Mouse (Mus musculus): ENCODE results near the gene Nipa1. TPM values are rescaled to one million over a fixed set of nuclear protein-coding genes. Genes with fewer than 3 reads are reported as not detected.

Gene Nipa1
- total RNA-seq, 4 experiments from 2014 or later = 63.2 to 75.9 (median 64.6) TPM

DNA sequence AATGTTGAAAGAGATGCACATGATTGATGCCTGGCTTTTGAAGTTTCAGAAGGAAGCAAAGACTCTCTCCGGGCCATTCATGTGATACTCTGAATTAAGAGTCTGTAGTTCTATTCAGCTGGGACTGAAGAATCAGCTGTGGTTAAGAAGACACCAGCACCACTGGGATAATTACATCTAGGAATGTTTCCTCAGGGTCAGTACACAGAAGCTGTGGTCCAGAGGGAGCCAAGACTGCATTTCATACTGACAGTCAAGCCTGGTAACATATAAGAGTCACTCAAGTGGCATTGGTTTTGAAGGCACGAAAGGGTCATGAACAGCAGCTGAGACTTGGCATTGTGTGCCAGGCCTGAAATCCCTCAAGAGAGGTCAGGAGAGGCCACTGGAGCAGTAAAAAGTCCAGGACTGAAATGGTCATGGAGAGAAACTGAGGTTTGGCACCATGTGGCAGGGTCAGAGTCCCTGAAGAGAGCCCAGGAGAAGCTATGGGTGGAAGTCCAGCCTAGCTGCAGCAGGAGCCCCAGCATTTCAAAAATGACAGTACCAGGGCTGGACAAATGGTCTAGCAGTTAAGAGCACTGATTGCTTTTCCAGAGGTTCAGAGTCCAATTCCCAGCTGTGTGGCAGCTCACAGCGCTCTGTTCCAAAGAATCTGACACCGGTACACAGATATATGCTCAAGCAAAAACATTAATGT, 9.3 kb downstream of the Nipa1 start:
- no peak for DNase-seq (ENCODE audit: low spot score in 2 of 2)

DNA sequence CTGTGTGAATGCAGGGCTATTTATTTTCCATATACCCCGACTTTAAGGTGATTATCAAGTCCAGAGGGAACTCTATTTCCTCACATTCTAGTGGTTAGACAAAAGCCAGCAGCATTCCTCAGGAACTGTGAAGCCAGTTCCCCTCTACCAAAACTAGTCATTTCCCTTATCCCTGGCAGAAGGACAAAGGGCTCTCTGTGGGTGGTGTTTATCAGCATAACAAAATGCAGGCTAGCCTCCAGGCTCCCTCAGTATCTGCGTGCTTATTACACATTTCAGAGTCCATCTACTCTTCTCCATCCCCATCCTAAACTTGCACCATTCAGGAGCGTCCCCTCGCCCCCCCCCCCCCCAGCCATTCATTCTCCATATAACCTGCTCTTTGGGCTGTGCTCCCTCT, 20.8 kb downstream of the Nipa1 start:
- DNase-seq (ENCODE audit: low spot score in 2 of 2) = no peak

DNA sequence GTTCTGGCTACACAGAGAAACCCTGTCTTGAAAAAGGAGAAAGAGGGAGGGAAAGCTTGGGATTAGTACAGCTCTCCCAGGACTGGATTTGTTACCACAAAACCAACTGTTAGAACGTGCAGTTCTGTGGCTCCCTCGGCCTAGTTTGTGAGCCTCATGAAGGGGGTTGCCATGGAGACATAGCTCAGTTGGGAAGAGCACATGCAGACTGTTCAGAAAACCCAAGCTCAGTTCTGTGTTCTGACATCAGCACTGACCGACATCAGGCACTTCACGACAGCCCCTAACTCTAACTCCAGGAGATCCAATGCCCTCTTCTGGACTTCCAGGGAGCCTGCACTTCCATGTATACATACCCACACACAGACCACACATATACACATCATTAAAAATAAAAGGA, 24.7 kb downstream of the Nipa1 start:
- peak in 1 of 2 experiments; percentile 31 for DNase-seq (ENCODE audit: low spot score in 2 of 2)

DNA sequence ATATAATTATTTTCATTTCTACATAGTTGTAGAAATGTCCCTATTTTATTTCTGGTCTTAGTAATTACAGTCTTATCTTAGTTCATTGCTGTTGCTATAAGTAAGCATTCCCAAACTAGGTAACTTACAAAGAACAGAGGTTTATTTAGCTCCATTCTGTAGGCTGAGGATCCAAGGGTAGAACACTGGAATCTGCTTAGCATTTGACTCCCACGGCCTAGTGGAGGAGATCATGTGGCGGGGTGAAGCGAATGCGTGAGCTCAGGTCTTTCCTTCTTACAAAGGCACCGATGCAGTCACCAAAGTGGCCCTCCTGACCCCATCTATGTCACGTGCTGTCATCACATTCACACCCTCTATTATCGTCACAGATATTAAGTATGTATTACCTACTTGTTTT, 27.9 kb downstream of the Nipa1 start:
- no peak for DNase-seq (ENCODE audit: low spot score in 2 of 2)

DNA sequence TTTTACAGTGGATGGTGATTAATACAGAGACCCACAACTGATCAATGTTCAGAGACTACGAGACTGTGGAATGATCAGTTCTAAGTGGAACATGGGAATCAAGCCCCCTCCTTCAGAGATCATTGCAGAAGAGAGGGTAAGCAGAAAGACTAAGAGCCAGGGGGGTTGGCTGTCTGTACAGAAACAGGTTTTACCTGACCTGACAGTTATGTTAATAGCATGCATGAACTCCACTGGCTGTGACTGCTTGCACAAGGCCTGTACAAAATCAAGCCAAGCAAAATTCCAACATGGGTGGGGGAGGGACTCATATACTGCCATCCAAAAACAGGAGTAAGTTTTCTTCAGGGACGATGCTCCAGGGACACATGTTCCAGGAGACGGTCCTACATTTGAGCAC, 28.6 kb downstream of the Nipa1 start:
- DNase-seq (ENCODE audit: low spot score in 2 of 2) = no peak

DNA sequence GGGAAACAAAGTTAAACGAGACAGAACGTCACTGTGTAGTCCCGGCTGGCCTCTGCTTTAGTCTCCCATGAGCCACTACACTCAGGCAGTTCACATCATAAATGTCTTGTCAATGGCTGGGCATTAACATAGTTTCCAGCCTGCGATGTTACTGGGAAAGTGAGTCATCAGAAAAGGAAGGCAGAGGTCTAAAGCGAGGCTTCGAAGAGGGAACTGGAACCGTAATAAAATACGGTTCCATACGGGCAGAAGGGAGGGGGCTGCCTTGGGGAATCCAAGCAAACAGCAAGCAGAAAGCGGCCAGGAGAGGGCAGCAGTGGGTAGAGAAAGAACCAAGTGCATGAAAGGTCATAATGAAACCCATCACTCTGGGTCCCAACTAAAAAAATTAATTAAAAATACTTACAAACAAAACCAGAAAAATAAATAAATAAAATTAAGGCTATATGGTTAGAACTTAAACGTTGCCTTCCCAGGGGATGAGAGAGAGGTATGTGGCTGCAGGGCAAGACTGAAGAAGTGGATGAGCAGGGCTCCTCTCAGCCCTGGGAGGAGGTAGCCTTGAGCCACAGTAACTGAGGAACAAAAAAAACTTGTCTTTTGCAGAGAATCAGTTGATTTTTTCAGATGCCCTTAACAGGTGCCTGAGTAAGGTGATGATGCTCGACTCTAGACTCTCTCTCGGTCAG, 33.1 kb downstream of the Nipa1 start:
- DNase-seq (ENCODE audit: low spot score in 2 of 2) = peak in 1 of 2 experiments; percentile 59

DNA sequence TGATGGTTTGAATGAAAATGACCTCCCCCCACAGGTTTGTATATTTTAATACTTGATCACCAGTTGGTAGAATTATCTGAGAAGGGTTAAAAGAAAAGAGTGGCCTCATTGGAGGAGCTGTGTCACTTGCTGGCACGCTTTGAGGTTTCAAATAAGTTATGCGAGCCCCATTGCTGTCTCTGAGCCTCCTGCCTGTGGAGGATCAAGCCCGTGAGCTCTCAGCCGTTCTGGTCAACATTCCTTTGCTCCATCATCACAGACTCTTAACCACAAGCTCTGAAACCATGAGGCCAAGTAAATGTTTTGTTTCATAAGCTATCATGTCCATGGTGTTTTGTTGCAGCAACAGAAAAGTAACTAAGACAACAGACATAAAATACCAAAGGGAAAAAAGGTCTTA, 35.0 kb downstream of the Nipa1 start:
- DNase-seq (ENCODE audit: low spot score in 2 of 2) = no peak

DNA sequence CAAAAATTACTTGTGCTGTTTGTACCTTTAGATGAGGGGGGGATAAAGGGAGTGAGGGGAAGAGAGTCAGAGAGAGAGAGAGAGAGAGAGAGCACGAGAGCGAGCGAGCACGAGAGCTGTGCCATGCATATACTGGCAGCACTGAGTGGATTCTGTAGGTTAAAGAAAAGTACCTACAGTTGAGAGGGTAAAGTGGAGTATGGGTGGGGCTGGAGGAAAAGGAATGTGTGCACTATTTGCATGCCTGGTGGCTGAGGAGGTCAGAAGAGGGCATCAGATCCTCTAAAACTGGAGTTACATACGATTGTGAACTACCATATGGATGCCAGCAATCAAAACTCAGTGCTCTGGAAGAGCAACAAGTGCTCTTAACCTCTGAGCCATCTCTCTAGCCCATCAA, 36.6 kb downstream of the Nipa1 start:
- DNase-seq (ENCODE audit: low spot score in 2 of 2) = no peak

DNA sequence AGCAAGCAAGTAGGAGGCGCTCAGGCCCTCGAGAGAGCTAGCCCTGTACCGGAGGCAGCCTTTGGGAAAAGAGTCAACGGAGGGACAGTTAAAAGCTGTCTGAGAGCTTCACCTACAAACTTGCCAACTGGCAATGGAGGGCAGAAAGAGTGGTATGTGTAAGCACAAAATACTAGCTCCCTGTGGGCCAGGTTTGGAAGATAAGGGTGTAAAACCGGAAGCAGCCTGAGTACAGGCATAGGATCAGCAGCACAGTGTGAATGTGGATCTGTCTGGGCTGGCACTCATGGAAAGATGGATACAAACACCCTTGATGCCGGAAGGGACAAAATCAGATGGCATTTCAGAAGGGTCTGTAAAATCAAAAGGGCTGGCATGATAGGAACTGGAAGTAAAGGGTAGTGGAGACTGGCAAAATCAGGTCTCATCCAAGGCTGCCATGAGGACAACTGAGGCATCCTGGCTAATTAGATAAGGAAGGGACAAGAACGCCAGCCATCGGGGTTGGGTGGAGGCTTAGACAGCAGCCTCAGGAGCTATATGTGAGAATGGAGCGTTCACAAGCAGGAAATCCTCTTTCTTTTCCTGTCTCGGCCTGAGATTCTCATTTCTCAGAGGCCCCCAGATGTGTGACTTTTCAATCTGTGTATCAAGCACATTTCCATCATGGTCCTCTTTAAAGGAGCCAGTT, 37.6 kb downstream of the Nipa1 start:
- no peak for DNase-seq (ENCODE audit: low spot score in 2 of 2)

DNA sequence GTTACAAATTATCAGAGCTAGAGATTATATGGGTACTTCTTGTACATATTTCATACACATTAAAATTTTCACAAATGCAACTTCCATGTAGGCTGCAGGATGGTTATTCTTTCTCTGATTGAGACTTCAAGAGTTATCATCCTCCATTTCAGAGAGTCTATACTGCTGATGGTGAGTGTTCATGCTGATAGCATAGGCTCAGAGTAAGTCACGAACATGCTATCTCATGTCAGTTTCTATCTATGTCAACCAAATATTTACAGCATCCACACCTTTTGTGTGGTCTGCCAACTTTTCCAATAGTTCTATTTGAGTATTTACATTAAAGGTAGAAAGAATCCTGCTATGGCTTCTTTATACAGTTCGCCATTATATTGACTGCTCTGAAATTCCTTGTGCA, 38.2 kb downstream of the Nipa1 start:
- DNase-seq (ENCODE audit: low spot score in 2 of 2) = no peak

DNA sequence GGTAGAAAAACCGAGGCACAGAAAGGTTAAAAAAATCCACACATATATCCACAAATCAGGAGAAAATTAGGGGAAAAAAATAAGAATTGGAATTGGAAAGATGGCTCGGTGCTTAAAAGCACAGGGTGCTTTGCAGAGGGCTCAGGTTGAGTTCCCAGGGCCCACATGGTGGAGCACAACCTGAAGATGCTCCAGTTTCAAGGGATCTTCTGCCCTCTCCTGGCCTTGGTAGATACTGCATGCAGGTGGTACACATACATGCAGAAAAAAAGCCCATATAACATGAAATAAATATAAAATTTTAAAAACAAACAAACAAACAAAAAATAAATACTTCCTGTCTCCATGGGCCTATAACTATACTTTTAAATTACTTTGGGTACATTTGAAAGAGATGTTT, 45.3 kb downstream of the Nipa1 start:
- no peak for DNase-seq (ENCODE audit: low spot score in 2 of 2)

DNA sequence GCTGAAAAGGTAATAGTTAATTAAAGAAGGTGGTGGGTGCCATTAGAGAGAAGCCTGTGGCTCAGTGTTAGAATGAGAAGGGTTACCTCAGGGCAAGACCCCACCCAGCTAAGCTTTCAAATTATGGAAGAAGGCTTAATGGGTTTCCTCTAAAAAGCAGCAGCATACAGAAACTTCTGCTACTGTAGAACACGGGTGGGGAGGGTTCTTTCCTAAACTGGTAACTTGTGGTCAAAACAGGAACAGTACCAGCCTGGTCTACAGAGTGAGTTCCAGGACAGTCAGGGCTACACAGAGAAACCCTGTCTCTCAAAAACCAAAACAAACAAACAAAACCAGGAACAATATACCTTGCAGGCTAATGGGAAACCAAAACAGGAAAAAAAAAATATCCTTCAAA, 50.3 kb downstream of the Nipa1 start:
- DNase-seq (ENCODE audit: low spot score in 2 of 2) = no peak

DNA sequence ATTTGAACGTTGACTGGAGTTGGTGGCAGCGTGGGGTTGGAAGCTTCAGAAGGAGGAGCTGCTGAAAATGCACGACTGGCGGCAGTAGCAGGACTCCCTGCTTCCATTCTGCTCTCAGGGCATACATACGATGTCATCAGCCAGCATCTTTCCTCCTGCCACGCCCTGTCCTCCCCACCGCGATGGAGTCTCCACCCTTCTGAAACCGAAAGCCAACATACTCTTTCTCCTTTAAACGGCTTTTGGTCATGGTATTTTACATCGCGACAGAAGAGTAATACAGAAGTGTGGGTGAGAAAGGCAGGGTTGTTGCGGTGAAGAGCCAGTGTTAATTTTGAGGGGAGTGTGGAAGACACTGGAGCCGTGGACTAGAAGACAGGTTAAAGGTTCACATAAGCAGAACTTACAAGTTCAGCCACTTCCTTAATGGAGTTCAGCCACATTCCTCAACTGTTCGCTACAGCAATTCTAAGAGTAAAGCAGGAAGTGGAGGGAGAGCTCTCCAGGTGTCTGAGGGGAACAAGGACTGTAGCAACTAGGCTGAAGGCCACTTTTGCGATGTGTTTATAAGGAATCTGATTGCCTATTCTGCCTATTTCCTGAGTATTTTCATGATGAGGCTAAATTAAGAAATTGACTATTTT, 51.4 kb downstream of the Nipa1 start:
- DNase-seq (ENCODE audit: low spot score in 2 of 2) = no peak

DNA sequence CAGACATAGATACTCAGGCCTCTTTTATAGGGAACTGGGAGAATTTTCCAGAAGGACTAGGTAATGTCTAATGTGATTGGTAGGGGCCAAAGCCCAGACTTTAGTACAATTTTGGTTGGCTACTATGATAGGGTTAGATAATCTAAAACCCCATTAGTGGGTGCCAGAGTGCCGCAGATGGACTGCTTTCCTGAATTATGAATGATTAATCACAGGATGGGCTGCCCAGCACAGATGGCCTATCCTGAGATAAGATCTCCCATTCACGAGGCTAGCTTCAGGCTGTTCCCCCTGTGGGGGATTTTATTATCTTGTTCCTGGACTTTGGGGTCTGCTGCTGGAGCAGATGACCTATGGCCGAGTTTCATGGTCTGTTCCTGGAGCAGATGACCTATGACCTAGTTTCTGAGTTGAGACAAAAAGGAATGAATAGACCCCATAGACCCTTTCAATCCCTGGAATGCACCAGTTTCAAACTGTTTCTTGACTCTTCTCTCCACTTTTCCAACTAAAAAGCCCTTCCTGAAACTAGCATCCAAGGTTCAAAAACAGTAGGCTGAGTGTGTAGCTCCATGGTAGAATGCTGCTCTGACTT, 52.8 kb downstream of the Nipa1 start:
- no peak for DNase-seq (ENCODE audit: low spot score in 2 of 2)

DNA sequence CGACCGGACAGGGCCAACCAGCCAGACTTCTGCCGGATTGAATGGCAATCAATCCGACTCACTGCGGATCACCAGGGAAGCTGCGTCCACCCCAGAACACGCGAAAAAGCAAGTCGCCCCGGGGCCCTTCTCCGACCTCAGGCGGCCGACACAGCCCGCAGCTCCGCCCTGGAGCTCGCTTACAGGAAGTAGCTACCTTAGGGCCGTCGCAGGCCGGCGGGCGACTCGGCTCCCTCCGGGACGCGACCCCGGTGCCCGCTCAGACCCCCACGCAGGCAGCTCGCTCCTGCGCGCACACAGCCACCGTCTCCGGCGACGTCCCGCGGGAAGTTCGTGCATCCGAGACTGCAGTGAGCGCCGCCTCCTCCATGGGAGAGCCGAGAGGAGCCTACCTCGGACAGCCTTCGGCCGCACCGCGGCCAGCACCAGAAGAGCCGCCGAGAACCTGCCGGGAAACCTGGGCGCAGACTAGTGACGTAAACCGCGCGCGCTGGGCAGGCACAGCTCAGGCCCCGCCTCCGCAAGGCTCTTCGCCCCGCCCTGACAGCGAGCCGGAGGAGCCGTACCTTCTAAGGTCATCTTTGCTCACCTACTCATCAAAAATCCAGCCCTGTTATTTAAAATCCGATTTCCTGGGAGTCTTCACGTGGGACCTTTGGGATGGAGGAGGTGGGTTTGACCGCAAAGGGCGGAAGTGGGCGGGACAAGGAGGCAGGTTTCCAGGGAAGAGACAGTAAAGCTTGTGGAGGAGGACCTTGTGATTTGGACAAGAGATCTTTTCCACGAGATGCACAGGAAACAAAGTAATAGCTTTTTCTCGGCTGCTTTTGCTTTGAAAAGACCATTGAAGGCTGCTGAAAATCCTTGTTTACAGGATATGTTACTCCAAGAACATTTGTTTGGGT, 57.5 kb downstream of the Nipa1 start, which contains the start of gene Nipa2:
Gene Nipa2, minus strand, starts transcription at position 473 of the 905 bp plus-strand sequence.
- peak; percentile 89 to 91 for DNase-seq (ENCODE audit: low spot score in 2 of 2)

DNA sequence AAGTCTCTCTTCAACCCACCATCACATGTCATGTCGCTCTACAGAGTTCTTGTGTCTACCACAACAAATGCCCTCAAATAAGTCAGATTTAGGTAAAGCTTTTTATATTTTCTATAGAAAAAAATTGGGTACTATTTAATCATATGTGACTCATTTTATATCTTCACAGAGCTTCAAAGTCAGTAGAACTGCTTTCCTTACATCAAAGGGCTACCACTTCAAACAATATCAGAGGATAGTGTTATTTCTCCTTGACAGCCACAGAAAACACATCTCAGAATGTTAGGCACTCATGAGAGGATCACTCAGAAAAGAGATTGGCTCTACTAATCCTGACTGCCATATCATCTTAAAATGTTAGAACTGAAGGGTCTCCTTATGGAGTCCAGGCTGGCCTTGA, 59.2 kb downstream of the Nipa1 start:
- no peak for DNase-seq (ENCODE audit: low spot score in 2 of 2)

DNA sequence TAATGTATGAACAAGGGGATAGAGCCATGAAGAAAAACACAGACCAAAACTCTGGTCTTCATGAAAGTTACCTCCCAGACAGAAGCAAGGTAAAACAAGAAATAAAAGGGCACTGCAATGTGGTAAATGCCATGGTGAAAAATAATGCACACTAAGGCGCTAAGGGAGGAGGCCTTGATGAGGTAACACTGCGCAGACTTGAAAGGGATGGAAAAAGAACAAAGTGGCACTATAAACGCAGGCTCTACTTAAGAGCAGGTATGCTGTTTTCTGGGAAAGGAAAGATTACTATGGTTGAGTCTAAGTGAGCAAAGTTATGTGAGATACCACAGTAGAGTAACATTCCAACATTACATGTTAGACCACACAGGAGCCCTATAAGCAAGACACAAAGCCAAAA, 60.0 kb downstream of the Nipa1 start:
- DNase-seq (ENCODE audit: low spot score in 2 of 2) = no peak

DNA sequence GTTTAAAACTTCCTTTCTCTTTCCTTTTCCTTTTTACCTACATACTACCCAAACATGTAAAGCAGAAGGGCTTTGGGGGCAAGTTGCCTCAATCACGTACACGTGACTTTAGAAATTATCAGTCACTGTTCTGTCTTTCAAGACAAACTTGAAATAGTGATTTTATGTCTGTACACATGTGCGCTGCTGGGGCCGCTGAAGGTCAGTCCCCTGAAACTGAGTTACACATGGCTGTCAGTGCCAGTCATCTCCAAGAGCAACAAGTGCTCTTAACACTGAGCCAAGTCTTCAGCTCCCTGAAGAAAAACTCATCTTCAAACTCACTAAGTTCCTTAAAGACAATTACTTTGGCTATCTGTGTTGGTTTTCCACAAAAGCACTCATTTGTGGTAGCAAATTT, 61.8 kb downstream of the Nipa1 start:
- no peak for DNase-seq (ENCODE audit: low spot score in 2 of 2)

DNA sequence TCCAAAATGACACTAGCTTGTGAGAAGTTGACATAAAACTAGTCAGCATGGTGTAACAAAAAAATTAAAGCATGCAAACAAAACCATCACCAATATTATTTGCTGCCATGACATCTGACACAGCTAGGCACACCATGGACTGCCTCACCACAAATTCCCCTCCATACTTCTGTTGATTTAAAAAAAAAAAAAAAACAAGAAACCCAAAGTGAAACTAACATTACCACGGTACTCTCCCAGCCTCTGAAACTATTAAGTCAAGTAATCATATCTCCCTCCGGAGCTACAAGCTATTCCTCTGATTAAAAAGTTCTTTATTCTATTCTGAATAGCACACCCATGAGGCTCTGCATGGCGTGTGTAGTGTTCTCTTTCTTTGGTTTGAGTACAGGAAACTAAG, 62.6 kb downstream of the Nipa1 start:
- DNase-seq (ENCODE audit: low spot score in 2 of 2) = no peak

DNA sequence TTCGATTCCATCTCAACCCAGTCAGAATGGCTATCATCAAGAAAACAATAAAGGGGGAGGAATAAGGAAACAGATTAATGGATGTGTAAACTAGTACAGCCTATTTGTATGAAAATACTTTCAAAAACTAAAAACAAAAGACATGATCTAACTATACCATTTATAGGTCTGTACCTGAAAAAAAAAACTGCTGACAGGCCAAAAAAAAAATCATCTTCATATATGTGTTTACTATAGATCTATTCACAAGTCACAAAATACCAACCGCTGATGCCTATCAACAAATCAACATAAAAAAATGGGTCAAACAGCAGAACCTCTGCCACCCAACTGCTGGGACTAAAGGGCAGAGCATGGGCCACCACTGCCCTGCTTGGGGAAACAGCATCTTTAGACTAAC, 63.7 kb downstream of the Nipa1 start:
- DNase-seq (ENCODE audit: low spot score in 2 of 2) = no peak

DNA sequence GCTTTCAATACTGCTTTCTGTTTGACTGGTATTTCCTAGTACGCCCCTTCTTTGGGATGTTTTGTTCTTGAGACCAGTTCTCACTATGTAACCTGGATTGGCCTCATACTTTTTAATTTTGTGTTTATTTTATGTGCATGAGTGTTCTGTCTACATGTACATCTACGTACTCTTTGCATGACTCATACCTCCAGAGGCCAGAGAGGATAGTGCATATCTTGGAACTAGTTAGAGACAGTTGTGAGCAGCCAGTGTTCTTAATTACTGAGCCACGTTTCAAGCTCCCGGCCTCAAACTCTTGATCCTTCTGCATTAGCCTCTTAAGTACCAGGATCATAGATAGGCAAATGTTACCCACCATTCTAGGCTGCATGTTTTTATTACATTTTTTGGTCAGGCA, 81.4 kb downstream of the Nipa1 start:
- DNase-seq (ENCODE audit: low spot score in 2 of 2) = no peak

All from left cerebral cortex, adult 8-10 months (tissue).